8 mouse cellular contexts compared by ENCODE assay signal in genomic region chr3:138442612-138443464, GRCm38 (mm10). TPM values are rescaled to one million over a fixed set of nuclear protein-coding genes. Genes with fewer than 3 reads are reported as not detected.
DNase-seq lines count a peak whose midpoint lies in the region; ATAC-seq and TF ChIP-seq lines count a peak whose summit lies in the region.

Gene Adh5, plus strand, starts transcription at chr3:138443093.

- H3K4me3 ChIP-seq in hindbrain, embryonic 14.5 days (replicated peaks; ENCODE audit: low read length) = peak within 1 kb of the TSS; percentile 74

- under 1% methylated on average over 86 of the region's 86 CpGs for WGBS in hindbrain, embryonic 14.5 days

- POLR2A ChIA-PET in Patski (lab: Charles Lee) = no interaction called here

- ATAC-seq in Patski = peak; percentile 88
- ATAC-seq in hindbrain, embryonic 14.5 days (ENCODE audit: low FRiP score) = peak; percentile 99

- DNase-seq in Patski (ENCODE audit: low read depth, low spot score) = peak; percentile 71
- peak; percentile 93 to 94 for DNase-seq in cerebellum, postnatal 14 days
- DNase-seq in frontal cortex, postnatal 25 days (ENCODE audit: low spot score in 2 of 2) = peak; percentile 68 to 76
- peak; percentile 91 for DNase-seq in hindbrain, embryonic 14.5 days (ENCODE audit: low spot score)
- DNase-seq in layer of hippocampus, postnatal 36 days = peak; percentile 90
- peak; percentile 92 for DNase-seq in lung, postnatal 36 days
- peak; percentile 96 for DNase-seq in retina, postnatal 1 day
- peak; percentile 88 to 89 for DNase-seq in urinary bladder, adult 18-20 months (ENCODE audit: low spot score in 2 of 2)

- in situ Hi-C loops in Patski (cut with MboI; ENCODE audit: low pct_unique_long_range_greater_than_20kb) = loop anchor here (10.0 to 25.0 kb wide), 2 partner anchors 456 to 568 kb away; partner anchors contain the start of gene Dapp1

- peaks cover 8% of the 10 kb centered on the region for H3K4me1 ChIP-seq in hindbrain, embryonic 14.5 days (replicated peaks; ENCODE audit: control insufficient read depth, insufficient read depth, low read length)

- no peak for TF ChIP-seq CTCF in Patski (IDR thresholded peaks at IDR 0.05)

- peak within 1 kb of the TSS; percentile 80 for H3K9ac ChIP-seq in hindbrain, embryonic 14.5 days

- H3K4me2 ChIP-seq in hindbrain, embryonic 14.5 days (replicated peaks) = peak within 1 kb of the TSS; percentile 71

- H3K9me3 ChIP-seq in hindbrain, embryonic 14.5 days (ENCODE audit: control insufficient read depth, low read length) = no peaks in the 10 kb centered on the region

- peak within 1 kb of the TSS; percentile 77 for H3K27ac ChIP-seq in hindbrain, embryonic 14.5 days

- CTCF ChIA-PET in Patski (lab: Charles Lee) = interaction anchor here (1.2 to 1.9 kb wide), 3 partner anchors 201 to 253 kb away, joined by 4 to 5 read pairs (median 5); no protein-coding TSS in a partner anchor

- peaks cover 21% of the 10 kb centered on the region for H3K36me3 ChIP-seq in hindbrain, embryonic 14.5 days (replicated peaks; ENCODE audit: control insufficient read depth, insufficient read depth)

- H3K27me3 ChIP-seq in Patski = no peaks in the 10 kb centered on the region
- H3K27me3 ChIP-seq in hindbrain, embryonic 14.5 days (ENCODE audit: control insufficient read depth, insufficient read depth, low read length) = no peaks in the 10 kb centered on the region

RNA-seq across cellular contexts. Expression of gene Adh5, which starts in this region (rescaled TPM):
- polyA plus RNA-seq in Patski (2021) = 292 TPM
- 196 and 198 TPM in 2 replicates for polyA plus RNA-seq in hindbrain, embryonic 14.5 days (2014; fragmentation: Nextera tagmentation; extraction: Ambion mirVana)
- total RNA-seq in layer of hippocampus, postnatal 36 days (2021) = 10 to 100 TPM; 65.7 to 69.8 TPM

Comparison
In these comparisons a context has a peak if more than half of its experiments do, and no peak if none do; other contexts are left out.
1. Peak in every context shown above with its lines: DNase-seq, ATAC-seq, H3K4me3 ChIP-seq and H3K27ac ChIP-seq.